Mouse (Mus musculus) left cerebral cortex, postnatal 10 days (tissue): ENCODE measurements around the gene Ano10. TPM values are rescaled to one million over a fixed set of nuclear protein-coding genes. Genes with fewer than 3 reads are reported as not detected.

Experiments
- DNase-seq, 2 experiments: peaks; one replicate each; pipeline ENCODE4 v3.0.0; 2021 to 2022; ENCODE audit warnings: low spot score in 2 of 2, mixed read lengths in 1 of 2; ENCODE audit errors: extremely low spot score in 1 of 2
- intact Hi-C: fragments of 180-260 bp; cut with DNase I; formaldehyde crosslinking; loops from one replicate; pipeline ENCODE4 v1.15.1; 2025
- total RNA-seq, 2 experiments: library from RNA; stranded (reverse); gene quantifications; 2 replicates each; pipeline ENCODE4 v1.2.3; 2021

Gene Ano10
- total RNA-seq, 2 experiments from 2014 or later = 31.5 to 33.8 TPM

DNA sequence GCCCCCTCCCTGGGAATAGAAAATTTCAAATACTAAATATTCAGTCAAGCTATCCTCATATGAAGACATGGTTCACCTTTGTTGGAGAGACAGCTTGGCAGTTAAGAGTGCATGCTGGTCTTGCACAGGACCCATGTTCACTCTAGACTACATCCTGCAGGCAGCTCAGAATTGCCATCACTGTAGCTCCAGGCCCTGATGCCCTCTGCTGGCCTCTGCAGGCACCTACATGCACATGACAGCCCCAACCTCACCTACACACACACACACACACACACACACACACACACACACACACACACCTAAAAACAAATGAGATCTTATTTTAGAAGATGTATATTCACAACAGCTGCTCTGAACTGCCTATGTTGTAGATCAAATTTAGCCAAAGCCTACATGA, 31.1 kb downstream of the Ano10 start:
- intact Hi-C loops = no loop called here
- DNase-seq = no peak

DNA sequence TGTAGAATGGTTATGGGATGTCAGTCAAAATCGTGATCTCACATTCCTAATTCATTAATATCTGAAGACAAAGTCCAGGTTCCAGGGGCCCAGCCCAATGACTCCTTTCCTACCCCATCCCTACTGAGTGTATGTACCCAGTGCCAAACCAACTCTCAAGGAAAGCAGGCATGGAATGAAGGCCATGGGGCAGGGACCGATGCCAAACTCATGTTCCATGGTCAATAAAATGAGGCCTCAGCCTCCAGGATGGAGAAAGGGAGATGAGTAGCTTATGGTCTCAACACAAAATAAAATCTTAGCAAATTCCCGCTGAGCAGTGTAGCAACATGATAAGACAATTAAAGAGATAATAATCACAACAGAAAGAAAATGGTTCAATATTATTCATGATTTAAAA, 39.8 kb downstream of the Ano10 start:
- DNase-seq = no peak
- intact Hi-C loops = no loop called here

DNA sequence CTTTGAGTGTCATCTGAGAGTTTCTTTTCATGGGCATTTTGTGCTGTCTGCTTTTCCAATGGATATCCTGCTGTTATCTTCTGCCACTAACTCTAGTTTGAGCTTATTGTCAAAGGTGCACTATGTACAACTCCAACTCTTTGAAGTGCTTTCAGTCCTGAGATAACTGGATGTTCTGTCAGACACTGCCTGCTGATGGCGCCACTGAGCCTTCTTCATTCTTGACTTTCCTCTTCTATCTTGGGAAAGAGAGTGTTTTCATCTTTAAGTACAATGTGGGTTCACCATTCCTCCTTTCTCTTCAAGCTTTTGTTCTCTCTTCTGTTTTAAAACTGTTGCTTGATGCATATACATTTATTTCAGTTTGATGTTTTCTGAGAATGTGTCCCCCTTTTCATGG, 42.1 kb downstream of the Ano10 start:
- DNase-seq = no peak
- intact Hi-C loops = no loop called here

DNA sequence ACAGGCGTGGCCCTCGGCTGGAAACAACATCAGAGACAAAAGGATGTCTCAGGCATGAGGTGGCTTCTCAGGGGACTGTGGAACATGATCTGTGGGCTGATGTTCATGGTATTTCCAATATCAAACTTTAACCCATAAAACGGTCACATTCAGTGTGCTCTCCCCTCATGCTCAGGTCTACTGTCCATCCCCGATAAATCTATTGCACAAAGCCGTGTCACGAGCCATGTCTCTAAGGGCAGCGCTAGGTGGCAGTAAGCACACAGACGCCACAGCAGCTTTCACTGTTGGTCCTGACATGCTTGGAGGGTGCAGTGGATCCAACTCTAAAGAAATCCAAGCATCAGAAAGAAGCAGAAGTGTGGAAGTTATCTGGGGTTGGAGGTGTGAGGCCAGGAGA, 46.1 kb downstream of the Ano10 start:
- intact Hi-C loops = loop anchor here (2.0 to 10.0 kb wide), 3 partner anchors 65 to 477 kb away; no protein-coding TSS in a partner anchor
- peak; percentile 27 to 59 for DNase-seq

DNA sequence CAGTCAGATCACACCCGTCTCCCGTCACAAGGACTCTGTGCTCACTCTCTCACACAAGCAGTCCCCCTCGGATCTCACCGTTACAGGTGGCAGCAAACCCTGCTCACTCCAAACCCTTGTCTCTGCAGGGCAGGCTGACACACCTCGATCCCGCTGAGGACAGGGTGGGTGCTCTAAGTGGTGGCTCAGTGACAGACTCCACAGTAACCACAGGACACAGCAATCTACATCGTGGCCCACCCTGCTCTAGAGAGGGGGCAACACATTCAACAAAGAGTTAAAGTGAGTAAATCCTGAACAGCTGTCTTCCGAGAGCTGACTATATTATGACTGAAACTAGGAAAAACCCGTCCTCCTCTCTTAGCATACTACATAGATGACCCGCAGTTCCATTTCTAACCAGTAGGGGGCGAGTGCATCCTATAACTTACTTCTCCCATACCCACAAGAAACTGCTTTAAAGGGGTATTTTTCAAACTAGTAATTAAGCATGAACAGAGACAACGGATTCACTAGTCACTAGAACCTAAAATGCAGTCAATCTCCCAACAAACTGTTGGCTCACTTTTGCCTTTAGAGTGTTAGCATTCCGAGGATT, 46.7 kb downstream of the Ano10 start:
- DNase-seq = peak; percentile 80 to 83
- intact Hi-C loops = loop anchor here (2.0 to 10.0 kb wide), 3 partner anchors 65 to 477 kb away; no protein-coding TSS in a partner anchor

DNA sequence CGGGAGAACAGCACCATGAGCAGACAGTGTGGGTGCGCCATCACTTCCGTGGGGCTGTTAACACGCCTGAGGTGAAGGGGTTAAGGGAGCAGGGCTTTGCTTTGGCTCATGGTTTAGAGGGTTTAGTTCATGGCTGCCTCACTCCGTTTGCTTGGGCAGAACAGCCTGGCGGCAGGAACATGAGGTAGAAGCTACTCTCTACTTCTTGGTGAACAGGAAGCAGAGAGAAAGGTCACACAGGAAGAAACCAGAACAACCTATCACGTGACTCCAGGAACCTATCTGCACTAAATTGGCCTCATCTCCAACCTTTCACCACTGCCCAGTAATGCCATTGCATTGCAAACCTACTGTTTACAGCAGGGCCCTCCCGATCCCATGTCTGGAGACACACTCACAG, 48.3 kb downstream of the Ano10 start:
- intact Hi-C loops = loop anchor here (10.0 kb wide), 2 partner anchors 439 to 479 kb away; no protein-coding TSS in a partner anchor
- no peak for DNase-seq

DNA sequence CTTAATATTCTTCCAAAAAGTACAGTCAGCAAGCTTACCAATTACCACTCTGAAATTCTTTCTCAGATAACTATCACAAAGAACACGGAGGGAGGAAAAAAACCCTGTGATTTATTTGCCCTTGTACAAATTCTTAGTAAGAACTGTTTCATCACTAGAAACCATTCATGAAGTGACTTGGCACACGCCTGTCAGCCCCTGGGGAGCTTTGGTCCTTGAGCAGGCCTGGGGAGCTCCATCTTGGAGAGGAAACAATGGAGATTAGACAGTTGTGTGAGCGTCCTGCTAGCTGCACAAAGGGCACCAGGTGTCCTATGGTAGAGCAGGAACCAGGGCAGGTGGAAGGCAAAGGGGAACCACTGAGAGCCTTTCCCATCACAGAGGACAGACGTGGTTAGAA, 48.8 kb downstream of the Ano10 start:
- intact Hi-C loops = loop anchor here (10.0 kb wide), 2 partner anchors 439 to 479 kb away; no protein-coding TSS in a partner anchor
- DNase-seq = no peak

DNA sequence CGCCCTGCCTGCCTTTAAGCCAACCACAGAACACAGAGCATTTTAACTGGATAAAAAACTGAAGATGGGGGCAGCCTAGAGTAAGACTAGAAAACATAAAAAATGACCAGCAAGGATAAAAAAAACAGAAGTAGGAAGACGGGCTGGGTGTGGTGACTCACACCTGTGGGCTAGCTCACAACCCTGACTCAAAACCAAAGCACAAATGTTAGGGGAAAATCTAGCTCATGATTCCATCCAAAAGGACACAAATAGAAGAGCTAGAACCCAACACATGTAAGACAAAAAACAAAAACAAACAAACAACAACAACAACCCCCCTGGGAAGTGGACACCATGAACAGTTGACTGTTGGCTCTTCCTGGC, 49.4 kb downstream of the Ano10 start:
- DNase-seq = no peak
- intact Hi-C loops = loop anchor here (10.0 kb wide), 2 partner anchors 440 to 480 kb away; no protein-coding TSS in a partner anchor

DNA sequence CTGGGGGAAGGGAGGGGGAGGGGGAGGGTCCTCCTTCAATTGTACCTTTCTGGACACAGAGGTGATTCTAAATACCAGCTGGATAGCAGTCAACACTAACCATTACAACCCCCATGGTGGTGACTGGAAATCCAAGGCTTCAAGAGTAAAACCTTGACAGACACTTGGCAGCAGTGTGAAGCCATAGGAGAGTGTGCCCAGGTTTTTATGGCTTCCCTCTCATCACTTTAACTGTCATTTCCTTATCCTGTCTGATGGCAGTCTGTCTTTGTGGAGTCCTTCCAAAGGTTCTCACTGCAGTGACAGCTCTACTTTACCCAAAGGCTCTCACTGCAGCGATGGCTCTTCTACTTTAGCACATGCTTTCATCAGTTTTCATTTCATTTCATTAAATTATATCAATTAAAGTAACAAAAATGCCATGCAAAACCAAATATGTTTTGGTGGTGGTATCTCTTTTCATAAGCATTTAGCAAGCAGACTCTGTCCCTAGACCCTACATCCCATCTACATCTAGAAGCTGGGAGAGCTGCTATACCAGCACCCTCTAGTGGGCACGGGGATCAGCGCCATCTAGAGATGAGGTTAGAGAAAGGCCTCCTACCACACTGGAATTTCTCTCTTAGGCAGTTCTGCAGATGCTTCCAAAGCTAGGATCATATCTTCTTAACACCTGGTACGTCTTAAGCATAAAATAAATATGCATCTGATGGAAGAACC, 50.0 kb downstream of the Ano10 start:
- intact Hi-C loops = loop anchor here (10.0 kb wide), 2 partner anchors 441 to 481 kb away; no protein-coding TSS in a partner anchor
- DNase-seq = peak; percentile 48 to 79

DNA sequence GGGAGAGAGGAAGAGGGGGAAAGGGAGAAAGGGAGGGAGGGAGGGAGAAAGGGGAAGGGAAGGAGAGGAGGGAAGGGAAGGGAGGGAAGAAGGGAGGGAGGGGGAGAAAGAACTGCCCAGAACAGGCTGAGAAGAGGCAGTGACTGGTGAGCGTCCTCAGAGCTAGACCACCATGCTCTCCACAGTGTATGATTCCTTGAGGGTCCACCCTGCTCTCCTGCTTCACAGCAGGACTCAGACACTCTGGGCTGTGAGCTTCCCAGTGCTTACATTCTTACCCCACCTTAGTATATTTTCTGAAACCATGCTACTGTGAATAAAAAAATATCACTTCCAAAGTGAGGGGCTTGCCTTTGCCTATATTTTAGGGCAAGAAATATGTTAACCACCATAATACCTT, 50.9 kb downstream of the Ano10 start:
- no peak for DNase-seq
- intact Hi-C loops = loop anchor here (10.0 kb wide), 2 partner anchors 442 to 482 kb away; no protein-coding TSS in a partner anchor

DNA sequence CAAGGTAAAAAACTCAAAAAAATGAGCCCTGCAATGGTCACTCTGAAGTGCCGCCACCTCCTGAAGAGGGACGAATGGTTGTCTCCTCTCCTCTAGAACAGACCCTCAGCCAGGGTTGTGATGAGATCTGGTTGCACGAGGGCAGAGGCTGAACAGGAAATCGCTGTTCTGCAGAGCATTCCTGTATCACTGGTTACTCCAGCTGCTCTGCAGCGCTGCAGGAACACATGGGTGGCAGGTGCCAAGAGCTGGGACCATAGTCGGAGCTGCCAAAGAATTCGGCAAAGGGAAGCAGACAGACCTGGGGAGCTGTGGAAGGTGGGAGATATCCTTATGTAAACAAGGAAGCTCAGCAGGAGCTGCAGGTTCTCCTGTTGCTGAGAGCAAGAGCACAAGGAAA, 51.4 kb downstream of the Ano10 start:
- DNase-seq = no peak
- intact Hi-C loops = loop anchor here (10.0 kb wide), 2 partner anchors 442 to 482 kb away; no protein-coding TSS in a partner anchor

DNA sequence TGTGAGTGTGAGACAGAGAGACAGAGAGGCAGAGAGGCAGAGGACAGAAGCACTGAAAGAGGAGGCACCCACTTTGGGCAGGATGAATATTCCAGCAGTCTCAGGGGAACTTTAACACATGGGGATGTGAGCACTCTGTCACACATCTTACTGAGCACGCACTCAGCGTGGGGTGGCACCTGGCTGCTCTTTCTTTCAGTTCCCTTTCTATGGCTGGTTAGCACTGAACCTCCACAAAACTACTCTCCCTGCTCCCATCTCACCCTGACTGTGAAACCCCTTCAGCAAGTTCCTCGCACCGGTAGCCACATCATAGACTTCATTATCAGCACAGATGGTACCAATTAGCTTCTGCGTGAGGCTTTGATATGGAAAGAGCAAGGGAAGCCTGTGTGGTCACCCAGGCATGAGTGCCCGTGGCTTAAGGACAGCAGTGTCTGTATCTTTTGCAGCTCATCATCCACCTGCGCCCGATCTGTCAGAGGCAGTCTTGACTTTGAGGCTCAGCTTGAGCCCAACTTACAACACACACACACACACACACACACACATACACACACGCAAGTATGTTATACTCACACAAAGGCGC, 52.3 kb downstream of the Ano10 start:
- no peak for DNase-seq
- intact Hi-C loops = loop anchor here (10.0 kb wide), 2 partner anchors 443 to 483 kb away; no protein-coding TSS in a partner anchor

DNA sequence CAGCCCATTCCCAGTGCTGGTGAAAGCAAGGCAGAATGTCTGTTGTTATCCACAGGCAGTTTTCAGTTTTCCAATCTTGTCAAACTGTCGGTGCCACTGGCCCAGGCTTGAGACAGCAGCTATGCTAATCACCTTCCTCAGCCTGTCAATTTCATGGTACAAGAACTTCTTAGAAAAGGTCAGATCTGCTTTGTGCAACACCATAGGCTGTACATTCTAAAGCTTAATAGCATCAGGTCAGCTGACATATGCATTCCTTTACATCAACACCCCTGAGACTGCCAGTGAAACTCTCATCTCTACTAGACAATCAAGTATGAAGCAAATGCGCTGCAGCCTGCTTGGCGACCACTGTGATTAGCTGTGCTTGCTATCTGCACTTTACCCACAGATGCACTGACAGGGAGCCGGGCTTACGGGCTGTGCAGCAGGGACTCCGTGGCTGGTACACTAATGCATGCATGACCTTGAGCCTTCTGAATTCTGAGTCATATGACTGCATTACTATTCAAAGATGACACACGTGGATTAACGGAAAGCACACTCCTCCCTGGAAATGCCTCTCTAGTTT, 53.5 kb downstream of the Ano10 start:
- intact Hi-C loops = loop anchor here (10.0 kb wide), 2 partner anchors 444 to 484 kb away; no protein-coding TSS in a partner anchor

DNA sequence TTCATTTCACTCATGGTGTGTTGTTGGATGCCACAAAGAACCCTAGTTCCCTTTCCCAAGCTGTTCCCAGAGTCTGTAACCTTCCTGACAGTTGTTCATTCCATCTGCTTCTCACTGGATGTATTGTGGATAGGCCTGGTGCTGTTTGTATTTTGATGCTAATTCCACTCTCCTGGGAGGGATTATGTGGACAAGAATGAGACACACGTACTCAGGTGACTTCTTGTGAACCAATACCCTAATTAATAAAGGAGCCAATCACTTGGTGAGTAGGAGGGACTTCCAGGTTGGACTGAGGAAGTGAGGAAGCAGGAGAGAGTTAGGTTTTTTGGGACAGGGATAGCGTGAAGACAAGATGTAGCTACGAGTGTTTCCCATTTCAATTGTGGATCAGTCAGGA, 59.5 kb downstream of the Ano10 start:
- no peak for DNase-seq
- intact Hi-C loops = no loop called here

More for the DNA sequence above, 53.5 kb downstream of the Ano10 start:
- no peak for DNase-seq

DNA sequence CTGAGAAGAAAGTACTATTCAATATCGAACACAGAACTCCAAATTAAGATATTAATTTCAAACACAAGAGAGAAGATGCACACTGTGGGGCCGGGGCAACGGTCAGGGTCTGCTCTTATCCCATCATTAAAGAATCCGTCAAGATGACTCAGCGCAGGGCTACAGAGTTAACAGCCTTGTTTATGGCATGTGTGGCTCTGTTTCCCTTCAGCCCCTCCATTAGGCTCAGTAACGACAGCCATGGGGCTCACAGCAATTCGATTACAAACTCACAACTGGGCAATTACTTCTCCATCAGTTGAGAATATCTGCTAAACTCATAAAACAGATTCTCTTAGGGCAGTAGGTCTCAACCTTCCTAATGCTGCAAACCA, 60.3 kb downstream of the Ano10 start:
- no peak for DNase-seq
- intact Hi-C loops = no loop called here

DNA sequence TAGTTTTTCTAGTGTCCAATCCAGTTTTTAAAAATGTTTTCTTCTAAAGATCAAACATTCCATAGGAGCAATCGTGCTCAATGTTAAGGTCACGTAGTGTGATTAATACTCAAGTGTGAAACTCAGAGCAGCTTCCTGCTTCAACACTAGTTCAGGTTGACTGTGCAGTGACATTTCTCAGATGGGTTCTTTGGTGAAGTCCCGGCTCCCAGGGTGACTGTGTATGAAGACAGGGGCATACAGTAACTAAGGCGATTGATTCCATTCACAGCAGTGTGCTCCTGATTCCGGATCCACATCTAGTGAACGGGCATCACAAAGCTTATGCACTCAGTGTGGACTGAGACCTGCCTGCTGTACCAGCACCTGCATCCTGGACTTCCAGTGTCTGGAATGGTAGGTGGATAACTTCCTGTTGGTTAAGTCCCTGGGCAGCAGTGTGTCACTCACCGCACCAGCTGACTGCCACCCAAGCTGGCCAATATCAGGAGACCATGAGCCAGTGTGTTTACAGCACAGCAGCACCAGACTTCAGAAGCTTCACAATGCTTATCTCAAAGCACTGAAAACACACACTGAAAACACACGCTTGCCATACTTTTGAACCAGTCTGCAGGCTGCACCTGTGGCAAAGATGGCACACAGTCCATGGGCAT, 60.8 kb downstream of the Ano10 start:
- intact Hi-C loops = no loop called here

DNA sequence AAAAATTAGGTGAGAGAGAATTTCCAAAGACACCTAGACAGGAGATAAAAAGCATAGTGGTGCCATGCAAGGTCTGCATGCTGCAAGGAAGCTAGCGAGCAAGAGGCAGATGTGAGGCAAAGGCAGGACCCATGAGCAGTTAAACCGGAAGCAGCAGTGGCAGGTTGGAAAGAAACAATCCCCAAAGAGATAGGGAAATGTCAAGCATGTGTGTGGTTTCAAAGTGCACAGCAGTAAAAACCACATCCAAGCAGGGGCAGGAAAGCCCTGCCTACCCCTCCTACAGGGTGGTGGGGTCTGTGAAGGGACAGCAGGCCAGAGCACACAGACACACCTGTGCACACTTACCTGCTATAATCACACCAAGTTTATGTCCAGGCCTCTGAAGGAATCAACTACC, 61.3 kb downstream of the Ano10 start:
- intact Hi-C loops = no loop called here
- DNase-seq = no peak

More for the DNA sequence above, 60.8 kb downstream of the Ano10 start:
- no peak for DNase-seq

DNA sequence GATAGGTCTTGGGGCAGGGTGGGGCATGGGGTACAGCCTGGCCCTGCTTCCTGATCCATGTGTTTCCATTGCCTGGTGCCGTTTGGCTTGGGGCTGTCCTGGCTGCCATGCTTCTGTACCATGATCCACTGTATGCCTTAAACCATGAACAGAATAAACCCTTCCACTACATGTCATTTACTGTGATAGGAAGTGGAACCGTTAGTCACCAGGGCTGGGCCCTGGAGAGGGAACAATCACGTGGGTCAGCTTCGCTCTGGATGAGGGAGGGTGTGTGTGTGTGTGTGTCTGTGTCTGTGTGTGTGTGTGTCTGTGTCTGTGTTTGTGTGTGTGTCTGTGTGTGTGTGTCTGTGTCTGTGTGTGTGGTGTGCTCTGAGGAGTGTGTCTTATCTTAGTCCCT, 63.5 kb downstream of the Ano10 start:
- intact Hi-C loops = no loop called here
- DNase-seq = no peak

DNA sequence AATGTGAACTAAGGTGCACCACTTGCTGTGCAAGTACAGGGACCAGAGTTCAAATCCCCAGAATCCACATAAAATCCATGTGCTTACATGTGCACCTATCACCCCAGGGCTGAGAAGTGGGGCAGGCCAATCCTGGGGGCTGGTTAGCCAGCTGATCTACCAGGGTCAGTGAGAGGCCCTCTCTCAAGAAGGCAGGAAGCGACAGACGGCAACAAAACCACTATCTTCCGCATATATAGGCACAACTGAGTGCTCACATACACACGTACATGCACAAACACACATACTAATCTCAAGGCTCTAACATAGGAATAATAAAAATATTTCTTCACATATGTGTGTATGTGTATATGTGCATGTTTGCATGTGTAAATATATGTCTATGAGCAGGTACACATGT, 67.8 kb downstream of the Ano10 start:
- DNase-seq = no peak
- intact Hi-C loops = loop anchor here (5.0 kb wide), 1 partner anchor 209 kb away; no protein-coding TSS in a partner anchor
